Mouse (Mus musculus) cerebellum, postnatal 4 days (tissue): ENCODE measurements around the gene Junb.

Source experiments
- DNase-seq, 2 experiments: peaks; one replicate each; pipeline ENCODE4 v3.0.0; 2022; ENCODE audit warnings: low spot score in 2 of 2, mixed read lengths in 1 of 2

Junb gene

DNA sequence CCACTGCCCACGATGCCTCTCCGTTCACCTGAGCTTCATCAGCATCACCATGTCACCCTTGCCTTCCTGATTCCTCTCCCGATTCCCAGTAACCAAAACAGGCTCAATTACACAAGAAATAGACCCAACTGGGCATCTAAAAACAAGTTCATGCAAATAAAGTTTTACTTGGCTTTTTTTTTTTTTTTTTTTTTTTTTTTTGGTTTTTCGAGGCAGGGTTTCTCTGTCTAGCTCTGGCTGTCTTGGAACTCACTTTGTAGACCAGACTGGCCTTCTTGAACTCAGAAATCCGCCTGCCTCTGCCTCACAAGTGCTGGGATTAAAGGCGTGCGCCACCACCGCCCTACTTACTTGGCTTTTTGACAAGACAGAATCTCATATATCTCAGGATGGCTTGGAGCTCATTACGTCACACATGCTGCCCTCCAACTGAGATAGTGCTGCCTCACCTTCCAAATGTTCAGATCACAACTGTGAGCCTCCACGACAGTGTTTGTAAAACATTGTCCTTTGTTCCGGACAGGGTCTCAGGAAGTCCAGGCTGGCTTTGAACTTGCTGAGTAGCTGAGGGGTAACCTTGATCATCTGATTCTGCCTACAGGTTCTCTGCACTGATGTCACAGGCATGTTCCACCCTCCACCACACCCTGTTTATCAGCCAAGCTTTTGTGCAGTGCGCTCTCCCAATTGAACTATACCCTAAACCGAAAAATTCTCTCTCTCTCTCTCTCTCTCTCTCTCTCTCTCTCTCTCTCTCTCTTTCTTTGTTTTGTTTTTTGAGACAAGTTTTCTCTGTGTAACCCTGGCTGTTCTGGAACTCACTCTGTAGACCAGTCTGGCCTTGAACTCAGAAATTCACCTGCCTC lies 40.7 kb downstream of the Junb start:
- no peak for DNase-seq

DNA sequence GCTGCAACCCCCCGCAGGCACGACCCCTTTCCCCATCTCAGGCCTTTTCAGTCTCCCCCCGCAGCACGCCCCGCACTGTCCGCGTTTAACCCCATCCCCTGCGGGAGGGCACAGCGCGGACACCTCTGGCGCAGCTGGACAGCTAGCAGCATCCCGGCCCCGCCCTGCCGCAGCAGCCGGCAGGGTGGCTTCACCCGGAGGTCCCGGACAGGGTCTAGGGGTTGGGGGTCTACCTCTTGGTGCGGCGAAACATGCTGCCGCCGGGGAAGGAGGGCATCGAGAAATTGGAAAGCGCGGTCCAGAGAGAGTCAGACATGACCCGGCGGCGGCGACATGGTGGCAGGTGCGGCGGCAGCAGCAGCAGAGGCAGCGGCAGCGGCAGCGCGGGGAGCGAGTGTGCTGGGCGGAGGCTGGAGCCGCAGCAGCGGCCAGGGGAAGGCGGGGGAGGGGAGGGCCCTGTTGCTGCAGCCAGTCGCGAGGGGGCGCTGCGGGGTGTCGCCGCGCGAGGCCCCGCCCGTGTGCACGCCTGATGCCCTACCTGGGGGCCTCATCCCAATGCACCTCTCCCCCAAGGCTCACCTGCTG lies 41.5 kb downstream of the Junb start, which contains the start of gene Mast1:
Gene Mast1 (minus strand): TSS at position 398 of the 585 bp plus-strand sequence.
- DNase-seq, result peak; percentile 68 to 85

- DNase-seq, result no peak
Observed at GRCm38 (mm10) chr8:84936041-84936961, 42.2 kb downstream of the Junb start.

- no peak for DNase-seq
Observed at GRCm38 (mm10) chr8:84935489-84935888, 43.0 kb downstream of the Junb start.

GRCm38 (mm10) chr8:84934860-84935259 lies 43.7 kb downstream of the Junb start:
- DNase-seq, result peak in 1 of 2 experiments; percentile 57

DNA sequence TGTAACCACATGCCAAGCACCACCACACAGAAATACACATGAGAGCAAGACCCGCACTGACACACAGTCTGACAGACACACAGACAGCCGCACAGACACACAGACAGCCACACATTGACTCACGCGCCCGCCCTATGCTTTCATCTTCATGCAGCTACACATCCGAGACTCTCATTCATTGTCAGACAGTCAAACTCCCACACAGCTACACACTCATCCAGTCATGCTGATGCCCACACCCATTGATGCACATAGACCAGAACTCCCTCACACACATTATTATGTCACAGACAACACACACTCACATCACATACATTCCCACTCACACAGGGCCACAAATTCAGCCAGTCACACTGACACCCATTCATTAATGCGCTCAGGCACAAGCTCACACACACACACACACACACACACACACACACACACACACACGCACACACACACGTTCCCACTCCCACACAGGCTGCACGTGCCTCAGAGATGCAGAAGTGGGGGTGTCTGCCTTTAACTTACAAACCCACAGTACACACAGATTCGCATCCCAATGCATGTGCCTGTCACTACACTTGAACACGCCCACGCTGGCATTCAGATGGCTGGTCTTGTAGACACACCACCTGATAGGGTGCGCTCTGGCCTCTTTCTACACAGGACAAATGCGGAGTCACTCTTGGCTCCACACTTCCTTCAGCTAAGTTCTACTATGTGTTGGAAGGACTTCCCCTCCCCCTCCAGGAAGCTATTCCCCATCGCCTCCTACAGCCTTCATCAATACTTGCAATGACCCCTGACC lies 44.6 kb downstream of the Junb start:
- no peak for DNase-seq

DNA sequence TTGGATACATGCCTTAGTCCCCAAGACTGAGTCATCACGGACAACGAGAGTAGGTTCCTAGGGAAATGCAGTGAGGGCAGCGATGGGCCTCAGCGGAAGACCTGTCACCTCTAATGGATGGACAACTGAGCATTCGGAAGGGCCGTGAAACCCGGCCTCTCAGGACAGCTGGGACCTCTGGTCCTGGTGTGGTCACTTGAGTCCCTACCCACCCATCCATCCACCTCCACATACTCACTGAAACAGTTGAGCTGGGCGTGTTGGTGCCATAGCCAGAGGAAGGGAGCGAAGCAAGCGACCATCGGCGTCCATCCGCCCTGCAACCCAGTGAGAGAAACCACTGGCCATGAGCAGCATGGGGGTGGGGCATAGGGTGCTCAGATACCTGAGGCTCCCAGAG lies 47.9 kb downstream of the Junb start:
- no peak for DNase-seq

- peak in 1 of 2 experiments; percentile 84 for DNase-seq
Observed at GRCm38 (mm10) chr8:84928456-84929306, 49.8 kb downstream of the Junb start.

DNA sequence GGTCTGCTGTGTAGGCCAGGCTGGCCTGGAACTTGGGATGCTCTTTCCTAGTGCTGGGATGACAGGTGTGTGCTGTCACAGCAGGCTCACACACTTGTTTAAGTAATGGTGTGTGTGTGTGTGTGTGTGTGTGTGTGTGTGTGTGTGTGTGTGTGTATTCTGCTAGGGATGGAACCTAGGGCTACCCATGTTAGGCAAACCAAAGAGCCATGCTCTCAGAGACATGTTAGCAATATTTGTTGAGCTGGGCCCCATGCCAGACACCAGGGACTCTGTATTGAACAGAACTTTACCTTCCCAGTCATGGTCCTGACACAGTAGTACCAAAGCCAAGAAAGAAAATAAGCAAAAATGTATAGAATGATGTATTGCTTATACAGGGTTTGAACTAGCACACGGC lies 51.0 kb downstream of the Junb start:
- DNase-seq, result no peak

DNA sequence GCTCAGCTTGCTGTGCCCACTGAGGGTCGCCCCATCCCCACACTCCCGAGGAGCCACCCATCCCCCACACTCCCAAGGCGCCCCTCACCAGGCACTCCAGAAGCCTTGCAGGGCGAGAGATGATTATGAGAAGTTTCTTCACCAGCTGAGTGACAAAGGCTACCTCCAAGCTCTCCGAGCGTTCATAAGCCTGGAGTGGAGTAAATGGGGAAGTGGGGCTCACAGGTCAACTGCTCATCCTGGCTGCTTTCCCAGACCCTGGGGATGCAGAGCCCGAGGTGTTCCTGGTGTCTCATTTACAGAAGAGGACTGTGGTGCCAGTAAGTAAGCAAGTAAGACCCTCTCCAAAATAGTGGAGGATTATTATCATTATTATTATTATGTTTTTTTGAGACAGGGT lies 53.0 kb downstream of the Junb start:
- DNase-seq, result no peak
